Mouse (Mus musculus): ENCODE measurements at regions not wholly inside any gene's neighbourhood (a gene's known extent, or its start where the extent isn't known, plus 50 kb on each side); places are given as distances from the start of the nearest gene placed in this dataset.

DNA sequence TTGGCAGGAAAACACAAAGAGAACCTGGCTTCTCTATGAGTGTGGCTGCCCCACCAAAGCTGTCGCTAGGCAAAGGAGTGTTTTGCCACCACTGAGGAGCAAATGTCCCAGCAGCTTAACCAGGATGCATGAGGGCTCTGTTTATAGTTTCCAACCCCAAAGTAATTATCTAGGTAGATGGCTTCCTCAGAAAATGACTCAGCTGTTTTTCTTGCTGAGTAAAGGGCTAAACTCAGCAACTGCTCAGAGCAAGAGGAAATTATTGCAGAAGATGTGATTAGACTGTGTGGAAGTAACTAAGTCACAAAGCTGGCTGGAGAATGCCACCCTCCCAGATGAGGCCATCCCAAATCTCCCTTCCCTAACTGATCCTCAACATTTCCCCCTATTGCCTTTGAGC is 2211.2 kb upstream of the Gm7489 start:
- TF ChIP-seq GATA1 (IDR thresholded peaks at IDR 0.05; ENCODE audit: borderline replicate concordance, low read length) (no peak), CTCF (IDR thresholded peaks at IDR 0.05; ENCODE audit: low read depth, low read length) (no peak), TAL1 (conservative IDR thresholded peaks at IDR 0.05; ENCODE audit: low read depth, low read length) (no peak), POLR2AphosphoS5 (IDR thresholded peaks at IDR 0.05; ENCODE audit: insufficient replicate concordance, low read depth, low read length) (no peak), GATA2 (IDR thresholded peaks at IDR 0.05; ENCODE audit: borderline replicate concordance, low read depth, low read length) (no peak)
